Comparison of ENCODE assay signal across 11 mouse cellular contexts in the genomic region with DNA sequence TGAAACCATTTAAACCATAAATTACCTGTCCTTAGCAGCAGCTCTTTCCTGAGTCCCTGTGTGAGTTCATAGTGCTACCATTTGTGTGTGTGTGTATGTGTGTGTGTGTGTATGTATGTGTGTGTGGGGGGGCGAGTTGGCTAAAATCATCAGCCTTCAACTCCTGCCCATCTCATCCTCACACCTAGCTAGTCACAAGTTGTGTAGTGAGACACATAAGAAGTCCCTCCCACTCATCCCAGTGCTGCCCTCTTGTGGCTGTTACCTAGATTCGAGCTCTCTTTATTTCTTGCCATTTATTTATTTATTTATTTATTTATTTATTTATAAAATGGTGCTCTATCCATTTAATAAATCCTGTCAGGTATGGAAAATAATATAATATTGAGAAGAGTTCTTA.
DNase-seq lines count a peak whose midpoint lies in the region; ATAC-seq and TF ChIP-seq lines count a peak whose summit lies in the region.
"Had no signal": no experiment of that assay in that cellular context is flagged by ENCODE, and none has a peak within 500 bp of the region (broad histone marks: within the 10 kb centered on the region; RNA-seq: fewer than 3 reads in every experiment).

No protein-coding gene starts in this region.

- DNase-seq in embryo, embryonic 10 days (ENCODE audit: low spot score), result peak; percentile 33
- DNase-seq in embryo, embryonic 9.5 days (ENCODE audit: extremely low spot score), result no peak
- DNase-seq in kidney, adult 8-10 months, result peak; percentile 6 to 10
- peak; percentile 70 for DNase-seq in ES-E14 (ENCODE audit: low read depth, low spot score)
- DNase-seq in induced T-regulatory cell, adult 2 months (ENCODE audit: low read depth), result peak; percentile 5
- DNase-seq in cerebellum, postnatal 36 days, result no peak
- no peak for DNase-seq in heart, postnatal 4 days
- DNase-seq: lung, adult 2 months; right cerebral cortex, postnatal 14 days had no signal

- 93% methylated on average over 2 of the region's 2 CpGs for WGBS in kidney, embryonic 14.5 days

- H3K9ac ChIP-seq in kidney, embryonic 14.5 days (ENCODE audit: low read depth, low read length), result no peak overlapping the region
- H3K9ac ChIP-seq in ES-E14 (ENCODE audit: insufficient read depth, low read depth, low read length, poor library complexity, severe bottlenecking), result no peak overlapping the region
- H3K9ac ChIP-seq: heart, embryonic 15.5 days had no signal

- H3K4me2 ChIP-seq in kidney, embryonic 14.5 days (replicated peaks; ENCODE audit: low read depth, low read length), result no peak overlapping the region
- H3K4me2 ChIP-seq: heart, embryonic 15.5 days had no signal

- H3K36me3 ChIP-seq in kidney, embryonic 14.5 days (ENCODE audit: control insufficient read depth, insufficient read depth, low read length), result no peaks in the 10 kb centered on the region
- no peaks in the 10 kb centered on the region for H3K36me3 ChIP-seq in ES-E14 (ENCODE audit: control insufficient read depth, insufficient read depth, low read length, poor library complexity, severe bottlenecking)
- H3K36me3 ChIP-seq: heart, embryonic 15.5 days had no signal

- H3K9me3 ChIP-seq in kidney, embryonic 14.5 days (ENCODE audit: control insufficient read depth, low read length), result no peaks in the 10 kb centered on the region
- no peaks in the 10 kb centered on the region for H3K9me3 ChIP-seq in ES-E14 (ENCODE audit: control insufficient read depth, insufficient read depth, low read depth, low read length)
- H3K9me3 ChIP-seq: heart, embryonic 15.5 days had no signal

- H3K27me3 ChIP-seq in kidney, embryonic 14.5 days (ENCODE audit: control insufficient read depth, insufficient read depth, low read length), result no peaks in the 10 kb centered on the region
- H3K27me3 ChIP-seq: heart, embryonic 15.5 days had no signal

- no peaks in the 10 kb centered on the region for H3K4me1 ChIP-seq in kidney, embryonic 14.5 days (ENCODE audit: control insufficient read depth, insufficient read depth, low read length)
- no peaks in the 10 kb centered on the region for H3K4me1 ChIP-seq in ES-E14 (ENCODE audit: control insufficient read depth in 2 of 2, insufficient read depth in 2 of 2, low read length in 2 of 2, poor library complexity in 1 of 2)
- H3K4me1 ChIP-seq: heart, embryonic 15.5 days had no signal

- H3K27ac ChIP-seq in kidney, embryonic 14.5 days (ENCODE audit: low read depth, low read length), result no peak overlapping the region
- no peak overlapping the region for H3K27ac ChIP-seq in ES-E14 (ENCODE audit: insufficient read depth, low read depth, low read length, poor library complexity, severe bottlenecking)
- H3K27ac ChIP-seq: heart, embryonic 15.5 days had no signal

- H3K4me3 ChIP-seq in kidney, embryonic 14.5 days (ENCODE audit: low read length), result no peak overlapping the region
- H3K4me3 ChIP-seq in ES-E14 (ENCODE audit: insufficient read depth in 1 of 2, low read depth in 1 of 2, low read length in 2 of 2, poor library complexity in 1 of 2, severe bottlenecking in 1 of 2), result no peak overlapping the region
- H3K4me3 ChIP-seq: heart, embryonic 15.5 days had no signal

- no peak for ATAC-seq in kidney, embryonic 14.5 days (ENCODE audit: low FRiP score, low TSS enrichment)

- in situ Hi-C loops in ES-E14 (cut with MboI; ENCODE audit: low sequenced_read_pairs in 2 of 2, unreplicated experiment in 2 of 2), result no loop called here

TF ChIP-seq in ES-E14, 5 proteins besides CTCF, POLR2A, EP300 and RAD21:
- TF ChIP-seq CHD2 (IDR thresholded peaks at IDR 0.05; ENCODE audit: low read depth, low read length) (no peak), ZNF384 (IDR thresholded peaks at IDR 0.05; ENCODE audit: low read depth, low read length) (no peak), HCFC1 (IDR thresholded peaks at IDR 0.05; ENCODE audit: borderline replicate concordance, insufficient read depth, low read length) (no peak), ZC3H11A (IDR thresholded peaks at IDR 0.05; ENCODE audit: borderline replicate concordance, low read depth, low read length) (no peak; the same call in 1 of the 2 replicates), MAFK (IDR thresholded peaks at IDR 0.05; ENCODE audit: insufficient read depth, low read depth, low read length) (no peak)

Comparison
In these comparisons a context has a peak if more than half of its experiments do, and no peak if none do; other contexts are left out.
1. DNase-seq: peak in embryo, embryonic 10 days (single experiment), kidney, adult 8-10 months (2 of 2), ES-E14 (single experiment) and induced T-regulatory cell, adult 2 months (single experiment); none in embryo, embryonic 9.5 days (single experiment), cerebellum, postnatal 36 days (0 of 2) and heart, postnatal 4 days (single experiment).